Mouse (Mus musculus) adrenal gland, adult 8-10 months (tissue): ENCODE results near the gene Insl3. TPM values are rescaled to one million over a fixed set of nuclear protein-coding genes. Genes with fewer than 3 reads are reported as not detected.
"Not testable (repeated sequence)": the region's sequence is repeated elsewhere in the genome, so short reads cannot be mapped to it uniquely, and the experiment has no call there.

ENCODE experiments used
- DNase-seq: peaks from one replicate; pipeline ENCODE4 v3.0.0; 2022
- total RNA-seq, 4 experiments: library from RNA; stranded (reverse); gene quantifications; 2 replicates each; pipeline ENCODE4 v1.2.4; 2022

Insl3 gene
- total RNA-seq, 4 experiments from 2014 or later, result 3.9 to 12.3 (median 7.1) TPM

DNA sequence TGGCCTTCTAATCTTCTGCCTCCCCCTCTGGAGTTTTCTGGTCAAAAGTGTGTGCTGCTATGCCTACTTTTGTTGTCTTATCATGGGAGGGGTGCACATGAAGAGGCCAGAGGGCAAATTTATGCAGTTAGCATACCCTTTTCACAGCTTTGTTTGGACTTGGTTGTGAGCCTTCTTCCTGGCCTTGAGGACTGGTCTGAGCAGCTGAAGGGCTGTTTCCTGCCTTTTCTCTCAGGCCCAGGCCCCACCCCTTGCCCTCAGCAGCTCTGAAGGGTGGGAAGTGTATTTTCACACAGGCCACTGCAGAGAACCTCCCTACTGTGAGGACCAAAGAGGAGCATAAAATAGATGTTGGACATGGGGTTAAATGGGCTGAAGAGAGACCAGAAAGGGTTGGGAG, 11.5 kb upstream of the Insl3 start:
- DNase-seq, result no peak

- DNase-seq, result no peak
These were observed 10.8 kb upstream of the Insl3 start for GRCm38 (mm10) chr8:71678216-71678615.

- DNase-seq, result no peak
These were observed 9.9 kb upstream of the Insl3 start for GRCm38 (mm10) chr8:71679116-71679515.

DNA sequence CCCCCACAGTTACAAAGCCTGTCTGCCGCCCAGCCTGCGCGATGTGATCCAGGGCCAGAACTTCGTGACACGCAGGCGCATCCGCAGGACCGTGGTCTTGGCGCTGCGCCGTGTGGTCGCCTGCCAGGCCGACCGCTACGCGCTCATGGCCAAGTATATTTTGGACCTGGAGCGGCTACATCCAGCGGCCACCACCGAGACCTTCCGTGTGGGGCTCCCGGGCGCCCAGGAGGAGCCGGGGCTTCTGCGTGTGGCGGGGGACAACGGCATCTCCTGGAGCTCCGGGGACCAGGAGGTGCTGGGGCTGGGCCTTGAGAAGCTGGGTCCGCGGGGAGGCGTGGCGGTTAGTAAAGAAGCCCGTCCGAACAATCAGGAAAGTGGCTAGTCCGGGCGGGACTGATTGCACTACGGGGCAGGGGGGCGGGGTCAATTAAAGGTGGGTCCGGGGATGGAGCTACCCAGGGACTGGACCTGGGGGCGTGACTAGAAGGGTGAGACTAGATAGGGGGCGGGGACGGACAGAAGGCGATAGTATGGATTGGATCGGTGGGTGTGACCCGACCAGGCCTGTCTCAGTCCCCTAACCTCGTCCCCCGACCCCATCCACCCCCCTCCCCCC, 9.4 kb upstream of the Insl3 start:
- no peak for DNase-seq

DNA sequence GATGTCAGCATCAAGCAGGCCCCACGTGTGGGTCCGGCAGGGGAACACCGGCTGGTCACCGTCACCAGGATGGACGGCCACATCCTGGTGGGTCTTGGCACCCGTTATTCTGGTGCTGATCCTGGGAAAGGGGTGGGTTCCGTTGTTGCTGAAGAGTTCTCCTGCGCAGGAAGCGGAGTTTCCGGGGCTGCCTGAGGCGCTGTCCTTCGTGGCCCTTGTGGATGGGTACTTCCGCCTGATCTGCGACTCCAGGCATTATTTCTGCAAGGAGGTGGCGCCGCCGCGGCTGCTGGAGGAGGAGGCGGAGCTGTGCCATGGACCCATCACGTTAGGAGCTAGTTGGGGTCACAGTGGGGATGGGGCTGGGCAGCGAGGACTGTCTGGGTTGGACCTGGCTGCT, 8.5 kb upstream of the Insl3 start:
- DNase-seq, result no peak

DNA sequence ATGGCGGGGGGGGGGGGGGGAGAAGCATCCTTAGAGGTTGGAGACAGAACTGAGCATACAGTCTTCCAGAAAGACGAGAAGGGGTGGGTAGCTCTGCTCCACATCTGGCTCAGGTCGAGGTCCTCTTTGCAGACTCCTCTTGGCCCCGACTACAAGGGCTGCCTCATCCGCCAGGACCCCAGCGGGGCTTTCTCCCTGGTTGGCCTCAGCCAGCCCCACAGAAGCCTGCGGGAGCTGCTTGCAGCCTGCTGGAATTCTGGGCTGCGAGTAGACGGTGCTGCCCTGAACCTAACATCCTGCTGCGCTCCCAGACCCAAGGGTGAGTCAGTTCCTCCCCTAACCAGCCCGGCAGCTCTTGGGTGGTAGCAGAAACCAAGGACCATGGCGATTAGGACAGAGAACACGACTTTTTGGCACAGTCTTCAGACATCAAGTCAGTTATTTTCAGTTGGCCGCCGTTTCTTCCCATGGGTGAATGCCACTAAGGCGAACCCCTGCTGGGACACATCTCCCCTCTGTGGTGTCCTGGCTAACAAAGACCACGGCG, 7.6 kb upstream of the Insl3 start:
- DNase-seq, result no peak

GRCm38 (mm10) chr8:71682832-71683231, 6.2 kb upstream of the Insl3 start:
- no peak for DNase-seq

DNA sequence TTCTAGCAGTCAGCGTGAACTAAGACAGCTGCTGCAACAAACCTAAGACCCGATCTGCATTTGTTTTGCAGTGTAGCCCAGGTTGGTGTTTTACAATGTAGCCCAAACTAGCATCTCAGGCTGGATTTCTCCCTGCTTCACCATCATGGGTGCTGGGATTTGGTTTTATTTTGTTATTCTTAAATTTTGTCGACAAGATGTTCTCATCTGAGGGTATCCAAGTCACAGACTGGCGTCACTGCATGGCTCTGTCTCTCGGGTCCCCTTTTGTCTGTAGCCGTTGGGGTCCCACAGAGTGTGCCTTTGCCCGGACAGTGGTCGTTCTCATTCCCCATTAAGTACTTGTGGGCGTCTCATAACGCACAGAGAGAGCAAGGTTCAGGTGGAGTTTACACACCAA, 4.3 kb upstream of the Insl3 start:
- DNase-seq, result no peak

- no peak for DNase-seq
These were observed 3.4 kb upstream of the Insl3 start for GRCm38 (mm10) chr8:71685573-71685972.

DNA sequence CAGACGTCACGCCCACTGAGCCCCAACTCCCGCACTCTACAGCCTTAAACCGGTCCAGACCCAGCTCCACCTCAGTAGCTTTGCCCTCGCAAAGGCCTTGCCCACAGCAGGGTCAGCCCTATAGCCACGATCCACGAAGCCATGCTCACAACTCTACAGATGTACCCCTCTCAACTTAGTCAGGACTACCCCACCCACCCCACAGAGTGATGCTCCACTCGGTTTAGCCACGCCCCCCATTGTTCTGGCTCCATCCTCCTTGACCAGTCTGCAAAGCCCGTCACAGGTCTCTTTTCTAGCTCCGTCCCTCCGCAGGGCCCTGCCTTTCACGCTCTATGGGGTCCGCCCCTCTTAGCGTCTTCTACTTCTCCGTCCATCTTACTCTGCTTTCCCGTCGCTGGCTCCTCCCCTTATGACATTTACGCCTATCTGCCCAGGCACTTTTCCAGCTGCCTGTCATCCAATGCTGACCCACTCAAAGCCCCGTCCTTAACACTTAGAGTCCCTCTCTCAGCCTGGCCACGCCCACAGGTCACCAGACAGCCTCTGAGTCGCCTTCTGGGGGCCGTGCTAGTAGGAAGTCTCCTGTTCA, 2.8 kb upstream of the Insl3 start:
- DNase-seq, result no peak

- no peak for DNase-seq
These were observed 1.4 kb upstream of the Insl3 start for GRCm38 (mm10) chr8:71687616-71688015.

DNA sequence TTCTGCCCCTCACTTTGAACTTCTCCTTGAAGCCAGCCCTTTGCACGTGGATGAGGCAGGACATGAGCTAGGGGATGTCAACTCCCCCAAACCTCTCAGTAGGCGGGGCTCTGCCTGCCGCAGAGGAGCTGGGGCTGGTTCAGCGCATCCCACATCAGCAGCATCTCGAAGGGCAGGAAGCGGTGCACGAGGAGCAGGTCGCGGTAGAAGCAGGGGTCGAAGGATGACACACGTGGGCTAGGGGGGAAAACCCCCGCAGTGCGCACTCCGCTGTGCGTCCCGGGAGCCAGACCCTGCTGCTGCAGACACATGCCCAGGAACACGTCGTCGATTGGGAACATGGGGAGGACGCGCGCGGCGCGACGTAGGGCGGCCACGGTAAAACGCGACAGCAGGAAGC, 3.5 kb downstream of the Insl3 start:
- DNase-seq, result no peak

DNA sequence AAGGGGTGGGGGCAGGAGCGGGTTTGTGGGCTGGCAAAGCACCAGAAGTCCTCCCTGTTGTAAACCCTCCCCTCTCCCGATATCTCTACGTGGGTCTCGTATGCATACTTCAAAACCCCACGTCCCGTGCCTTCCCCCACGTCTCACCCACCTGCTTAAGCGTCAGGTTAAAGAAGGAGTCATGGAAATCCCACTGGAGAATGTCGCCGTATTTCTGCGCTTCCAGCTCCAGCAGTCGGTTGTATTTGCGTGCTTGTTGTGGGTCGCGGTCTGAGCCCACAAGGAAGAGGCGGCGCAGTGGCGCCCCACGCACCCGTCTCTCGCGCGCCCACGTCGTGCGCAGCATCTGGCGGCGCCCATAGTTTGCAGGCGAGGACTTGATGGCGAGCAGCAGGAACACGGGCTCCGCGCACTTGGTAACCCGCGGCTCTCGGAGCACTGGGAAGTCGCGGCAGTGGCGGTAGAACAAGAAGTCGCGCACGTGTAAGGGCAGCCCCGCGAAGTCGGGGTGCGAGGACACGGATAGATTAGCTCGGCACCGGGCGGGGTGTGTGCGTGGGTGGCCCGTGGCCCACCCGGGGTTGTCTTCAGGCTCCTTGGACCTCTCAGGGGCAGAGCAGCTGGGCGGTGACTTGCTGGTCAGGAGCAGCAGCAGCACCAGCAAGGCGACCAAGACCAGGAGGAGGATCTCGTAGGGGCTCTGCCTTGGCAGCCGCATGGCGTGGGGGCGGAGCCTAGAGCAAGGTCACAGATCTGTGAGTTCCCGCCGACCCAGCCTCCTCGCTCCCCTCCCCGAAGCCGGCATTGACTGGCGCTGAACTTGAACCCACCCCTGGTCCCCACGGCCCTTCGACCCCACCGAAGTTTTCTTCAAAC, 4.4 kb downstream of the Insl3 start:
- DNase-seq, result no peak

GRCm38 (mm10) chr8:71695456-71695855, 6.4 kb downstream of the Insl3 start:
- not testable (repeated sequence) for DNase-seq

- no peak for DNase-seq
These were observed 11.7 kb downstream of the Insl3 start for GRCm38 (mm10) chr8:71700493-71701269.

- no peak for DNase-seq
These were observed 12.5 kb downstream of the Insl3 start, which contains the start of gene B3gnt3 for GRCm38 (mm10) chr8:71701414-71702086. Gene B3gnt3, minus strand, starts transcription at chr8:71701789.

DNA sequence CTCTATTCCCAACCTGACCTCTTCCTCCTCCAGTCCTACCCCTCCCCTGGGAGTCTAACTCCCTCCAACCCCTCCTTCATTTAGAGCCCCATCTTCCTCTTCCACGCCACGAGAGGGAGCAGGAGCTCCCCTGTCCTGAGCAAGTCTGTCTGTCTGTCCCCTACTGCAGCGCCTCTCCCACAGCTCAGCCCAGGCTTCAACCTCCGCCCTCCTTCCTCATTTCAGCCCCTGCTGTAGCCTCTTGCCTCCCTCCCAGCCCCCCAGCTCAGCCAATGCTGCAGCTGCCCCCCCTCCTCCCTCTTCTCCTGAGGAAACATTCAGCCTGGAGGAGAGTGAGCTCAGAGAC, 13.0 kb downstream of the Insl3 start:
- no peak for DNase-seq

DNA sequence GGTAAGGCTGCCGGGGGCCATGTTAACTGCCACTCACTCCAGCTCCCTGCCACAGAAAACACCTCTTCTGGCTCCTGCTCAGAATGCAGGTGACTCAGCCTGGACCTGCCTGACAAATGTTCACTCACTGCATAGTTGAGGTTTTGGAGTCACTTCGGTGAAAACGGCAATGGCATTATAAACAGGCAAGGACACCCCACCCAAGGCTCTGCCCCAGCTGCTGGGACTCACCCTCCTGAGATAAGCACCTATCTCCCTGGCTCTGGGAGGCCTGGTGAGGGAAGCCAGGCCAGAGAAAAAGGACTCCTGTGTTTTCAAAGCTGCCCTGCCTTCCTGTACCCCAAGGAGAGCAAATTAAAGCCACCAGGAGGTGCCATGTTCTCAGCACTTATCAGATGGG, 13.9 kb downstream of the Insl3 start:
- no peak for DNase-seq

- not testable (repeated sequence) for DNase-seq
These were observed 14.4 kb downstream of the Insl3 start for GRCm38 (mm10) chr8:71703400-71703799.

DNA sequence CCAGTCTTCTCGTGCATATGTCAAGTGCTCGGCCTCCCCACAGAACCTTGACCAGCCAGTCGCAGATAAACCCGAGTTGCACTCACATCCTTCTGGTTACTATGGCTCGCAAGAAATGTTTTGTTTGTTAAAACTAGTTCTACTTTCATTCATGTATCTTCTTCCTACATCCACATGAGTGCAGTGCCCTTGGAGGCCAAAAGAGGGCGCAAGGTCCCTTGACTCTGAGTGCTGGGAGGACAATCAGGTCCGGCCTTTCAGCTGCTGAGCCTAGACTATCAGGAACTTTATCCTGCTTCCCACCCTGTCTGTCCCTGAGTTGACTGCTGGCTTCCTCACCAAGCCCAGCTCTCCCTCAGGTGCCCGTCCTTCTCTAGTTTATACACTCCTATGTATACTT, 18.9 kb downstream of the Insl3 start:
- DNase-seq, result no peak

GRCm38 (mm10) chr8:71709134-71709799, 20.3 kb downstream of the Insl3 start:
- no peak for DNase-seq
